Mouse (Mus musculus) inflammation-experienced regulatory T-cells, adult 16 weeks (primary cell): ENCODE results near the gene Serpinb1a. TPM values are rescaled to one million over a fixed set of nuclear protein-coding genes. Genes with fewer than 3 reads are reported as not detected.

Experiments used
- polyA plus RNA-seq: library from polyadenylated mRNA; unstranded; fragments of 100-300 nt; shearing (Covaris generic); gene quantifications from one replicate; pipeline ENCODE4 v1.2.1, GENCODE M21; 2017

The Serpinb1a gene
- 7.5 TPM for polyA plus RNA-seq

DNA sequence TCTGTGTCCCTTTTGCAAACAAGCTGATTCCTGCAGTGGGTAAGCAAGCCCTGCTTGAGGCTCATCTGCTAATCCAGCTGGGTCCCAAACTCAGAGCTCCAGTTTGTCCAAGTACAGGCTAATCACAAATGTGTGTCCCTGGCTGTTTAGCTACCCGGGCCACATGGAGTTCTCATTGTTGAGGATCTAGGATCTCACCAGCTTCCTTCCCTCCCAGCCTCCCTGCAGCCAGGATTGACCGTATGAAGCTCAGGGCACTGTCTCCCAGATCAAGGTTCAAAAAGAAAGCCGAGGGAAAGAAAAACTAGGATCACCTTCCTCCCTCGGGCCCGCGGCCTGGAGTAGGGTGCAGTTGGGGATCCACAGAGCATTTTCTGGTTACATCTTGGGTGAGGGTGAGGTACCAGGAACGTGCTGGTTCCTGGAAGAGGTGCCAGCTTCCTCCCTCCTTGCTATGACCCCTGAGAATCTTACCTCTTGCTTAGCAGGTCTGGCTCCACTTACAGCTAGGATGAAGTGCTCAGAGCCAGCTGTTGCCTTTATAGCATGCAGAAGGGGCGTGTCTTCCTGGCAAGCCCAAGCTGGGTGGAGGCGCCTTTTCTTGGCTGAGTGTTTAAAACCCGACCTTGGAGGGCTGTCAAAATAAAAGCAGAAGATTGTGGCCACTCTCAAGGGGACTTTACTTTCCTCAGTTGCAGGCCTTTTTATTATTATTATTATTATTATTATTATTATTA, at the start of gene Serpinb1a:
Serpinb1a (minus strand) TSS at position 518 of the 737 bp plus-strand sequence.

DNA sequence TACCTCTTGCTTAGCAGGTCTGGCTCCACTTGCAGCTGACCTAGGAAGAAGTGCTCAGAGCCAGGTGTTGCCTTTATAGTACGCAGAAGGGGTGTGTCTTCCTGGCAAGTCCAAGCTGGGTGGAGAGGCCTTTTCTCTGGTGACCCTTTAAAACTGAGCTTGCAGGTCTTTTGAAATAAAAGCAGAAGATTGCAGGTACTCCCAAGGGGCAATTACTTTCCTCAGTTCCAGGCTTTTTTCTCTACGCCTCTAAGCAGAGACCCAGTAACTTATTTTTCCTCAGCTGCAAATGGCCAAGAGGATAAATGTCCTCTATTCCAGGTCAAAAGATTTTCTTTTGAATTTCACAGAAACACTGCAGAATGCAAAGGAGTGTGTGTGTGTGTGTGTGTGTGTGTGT, 47.1 kb upstream of the Serpinb1a start, which contains the start of gene Serpinb1c:
Serpinb1c (minus strand) TSS at position 101 of the 400 bp plus-strand sequence.

DNA sequence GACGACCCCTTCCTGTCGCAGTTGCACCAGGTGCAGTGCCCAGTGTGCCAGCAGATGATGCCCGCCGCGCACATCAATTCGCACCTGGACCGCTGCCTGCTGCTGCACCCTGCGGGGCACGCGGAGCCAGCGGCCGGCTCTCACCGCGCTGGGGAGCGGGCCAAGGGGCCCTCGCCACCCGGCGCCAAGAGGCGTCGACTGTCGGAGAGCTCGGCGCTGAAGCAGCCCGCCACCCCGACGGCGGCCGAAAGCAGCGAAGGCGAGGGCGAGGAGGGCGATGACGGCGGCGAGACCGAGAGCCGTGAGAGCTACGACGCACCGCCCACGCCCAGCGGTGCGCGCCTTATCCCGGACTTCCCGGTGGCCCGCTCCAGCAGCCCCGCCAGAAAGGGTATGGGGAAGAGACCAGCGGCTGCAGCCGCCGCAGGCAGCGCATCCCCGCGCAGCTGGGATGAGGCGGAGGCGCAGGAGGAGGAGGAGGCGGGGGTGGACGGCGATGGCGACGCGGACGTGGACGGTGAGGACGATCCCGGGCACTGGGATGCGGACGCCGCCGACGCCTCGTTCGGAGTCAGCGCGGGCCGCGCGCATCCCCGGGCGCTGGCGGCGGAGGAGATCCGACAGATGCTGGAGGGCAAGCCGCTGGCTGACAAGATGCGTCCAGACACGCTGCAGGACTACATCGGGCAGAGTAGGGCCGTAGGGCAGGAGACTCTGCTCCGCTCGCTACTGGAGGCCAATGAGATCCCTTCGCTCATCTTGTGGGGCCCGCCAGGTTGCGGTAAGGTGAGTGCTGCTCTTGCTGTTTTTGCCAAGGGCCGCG, 48.5 kb downstream of the Serpinb1a start, which contains the start of gene D930007J09Rik:
D930007J09Rik (minus strand) TSS at position 591 of the 823 bp plus-strand sequence.

DNA sequence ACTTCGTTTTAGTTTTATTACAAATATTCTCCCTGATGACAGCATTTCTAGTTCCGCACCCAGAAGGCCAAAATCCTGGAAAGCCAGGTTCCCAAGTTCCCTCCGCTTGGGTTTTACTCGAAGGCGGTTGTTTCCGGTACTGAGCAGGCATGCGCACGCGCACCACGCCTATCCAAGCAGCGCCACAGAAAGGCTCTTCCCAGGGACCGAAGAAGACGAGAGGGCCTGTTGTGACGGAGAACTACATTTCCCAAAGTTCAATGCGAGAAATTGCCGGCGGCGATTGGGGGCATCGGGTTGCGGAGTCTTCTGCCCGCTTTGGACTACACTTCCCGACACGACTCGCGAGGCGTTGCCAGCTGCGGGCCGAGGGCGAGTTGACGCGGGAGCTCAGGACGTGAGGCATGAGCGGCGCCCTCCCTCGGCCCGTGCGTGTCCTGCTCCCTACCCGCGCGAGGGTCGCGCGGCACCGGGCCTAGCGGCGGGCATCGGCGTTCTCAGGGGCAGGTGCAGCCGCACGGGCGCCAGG, 49.2 kb downstream of the Serpinb1a start, which contains the start of gene Wrnip1:
Wrnip1 (plus strand) TSS at position 346 of the 529 bp plus-strand sequence.

Other genes with a start within 250 kb of the Serpinb1a start
- gene Mylk4, start 67.2 kb downstream of the Serpinb1a start, polyA plus RNA-seq: not detected
- 14.9 TPM for gene Wrnip1, start 49.1 kb downstream of the Serpinb1a start, polyA plus RNA-seq
- not detected for gene D930007J09Rik, start 48.3 kb downstream of the Serpinb1a start, polyA plus RNA-seq
- gene Serpinb1c, start 47.0 kb upstream of the Serpinb1a start, polyA plus RNA-seq: not detected
- 27.4 TPM for gene Serpinb6b, start 114.0 kb upstream of the Serpinb1a start, polyA plus RNA-seq
- gene Serpinb9, start 152.1 kb upstream of the Serpinb1a start, polyA plus RNA-seq: 33.7 TPM
- not detected for gene Serpinb9b, start 176.2 kb upstream of the Serpinb1a start, polyA plus RNA-seq
- not detected for gene Serpinb1b, start 227.4 kb upstream of the Serpinb1a start, polyA plus RNA-seq